Comparison of ENCODE assay signal across 23 mouse cellular contexts in the genomic region with DNA sequence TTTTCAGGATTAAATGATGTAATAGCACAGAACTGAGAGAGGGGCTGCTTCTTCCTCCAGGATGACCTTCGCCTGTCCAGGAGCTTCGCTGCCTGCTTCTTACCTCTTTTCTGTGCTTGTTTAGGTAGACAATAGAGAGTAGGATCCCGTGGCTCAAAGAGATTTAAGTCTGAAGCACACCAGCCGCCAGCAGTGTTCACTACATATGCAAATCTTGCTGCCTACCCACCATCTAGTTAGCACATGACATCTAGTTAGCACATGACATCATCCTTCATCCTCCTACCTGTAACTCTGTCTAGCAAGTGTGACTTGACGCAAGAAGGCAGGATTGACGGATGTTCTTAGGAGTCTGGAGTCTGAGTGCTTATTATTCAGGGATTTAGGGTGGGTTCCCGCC. TPM values are rescaled to one million over a fixed set of nuclear protein-coding genes. Genes with fewer than 3 reads are reported as not detected.
DNase-seq lines count a peak whose midpoint lies in the region; ATAC-seq and TF ChIP-seq lines count a peak whose summit lies in the region.
"Had no signal": no experiment of that assay in that cellular context is flagged by ENCODE, and none has a peak within 500 bp of the region (broad histone marks: within the 10 kb centered on the region; RNA-seq: fewer than 3 reads in every experiment).

No protein-coding gene starts in this region.

- TF ChIP-seq CTCF in CH12.LX (conservative IDR thresholded peaks at IDR 0.05 in 1 of 2, IDR thresholded peaks at IDR 0.05 in 1 of 2; ENCODE audit: low read depth in 2 of 2, low read length in 2 of 2): no peak

- in situ Hi-C loops in CH12.LX (cut with MboI; ENCODE audit: low pct_ligation_motif_present, low pct_unique_long_range_greater_than_20kb, low sequenced_read_pairs): no loop called here

- 0 out of 2 replicates have a peak, but pooled peaks have one; percentile 21 for TF ChIP-seq POLR2A in CH12.LX (IDR thresholded peaks at IDR 0.05; ENCODE audit: low read depth, low read length)

- peaks cover 5% of the 10 kb centered on the region for H3K79me2 ChIP-seq in CH12.LX (replicated peaks; ENCODE audit: control insufficient read depth, extremely low read depth, insufficient read depth, poor library complexity, severe bottlenecking)

- H3K36me3 ChIP-seq in CH12.LX (replicated peaks in 1 of 2; ENCODE audit: control insufficient read depth in 1 of 2, insufficient read depth in 1 of 2, low read length in 1 of 2): peaks cover 0 to 1% of the 10 kb centered on the region in 2 experiments
- H3K36me3 ChIP-seq: embryonic facial prominence, embryonic 10.5 days; embryonic facial prominence, embryonic 13.5 days; forebrain, embryonic 12.5 days; forebrain, embryonic 15.5 days; hindbrain, embryonic 12.5 days; hindbrain, embryonic 15.5 days had no signal

- peak overlapping the region in 1 of 3 experiments; percentile 17 for H3K4me3 ChIP-seq in CH12.LX (replicated peaks in 1 of 3; ENCODE audit: low read depth in 2 of 3, low read length in 2 of 3, poor library complexity in 1 of 3)
- H3K4me3 ChIP-seq: embryonic facial prominence, embryonic 10.5 days; embryonic facial prominence, embryonic 13.5 days; erythroblast, embryonic 14.5 days; forebrain, embryonic 12.5 days; forebrain, embryonic 15.5 days; hindbrain, embryonic 12.5 days; hindbrain, embryonic 15.5 days had no signal

- no peak for TF ChIP-seq RAD21 in CH12.LX (IDR thresholded peaks at IDR 0.05; ENCODE audit: low read depth, low read length)

- no peaks in the 10 kb centered on the region for H3K9me3 ChIP-seq in CH12.LX (replicated peaks; ENCODE audit: low read length)
- H3K9me3 ChIP-seq: embryonic facial prominence, embryonic 10.5 days; embryonic facial prominence, embryonic 13.5 days; forebrain, embryonic 12.5 days; forebrain, embryonic 15.5 days; hindbrain, embryonic 12.5 days; hindbrain, embryonic 15.5 days had no signal

- peak overlapping the region; percentile 68; the same call in 1 of the 2 replicates for H3K4me2 ChIP-seq in CH12.LX (ENCODE audit: insufficient read depth, low read depth, poor library complexity, severe bottlenecking)
- H3K4me2 ChIP-seq: embryonic facial prominence, embryonic 13.5 days; forebrain, embryonic 12.5 days; forebrain, embryonic 15.5 days; heart, embryonic 11.5 days; hindbrain, embryonic 12.5 days; hindbrain, embryonic 15.5 days had no signal

- H3K27ac ChIP-seq in CH12.LX (ENCODE audit: insufficient read depth, low read depth): no peak overlapping the region; the same call in 1 of the 2 replicates
- H3K27ac ChIP-seq: embryonic facial prominence, embryonic 10.5 days; embryonic facial prominence, embryonic 13.5 days; forebrain, embryonic 12.5 days; forebrain, embryonic 15.5 days; hindbrain, embryonic 12.5 days; hindbrain, embryonic 15.5 days had no signal

- ATAC-seq in frontal cortex, adult (ENCODE audit: low TSS enrichment): peak; percentile 66; the same call in 1 of the 2 replicates
- ATAC-seq: forebrain, embryonic 15.5 days; intestine, postnatal 0 days had no signal

- H3K9ac ChIP-seq in CH12.LX (ENCODE audit: insufficient read depth, low read depth): peak overlapping the region; percentile 43; the same call in 1 of the 2 replicates
- H3K9ac ChIP-seq: embryonic facial prominence, embryonic 13.5 days; forebrain, embryonic 12.5 days; forebrain, embryonic 15.5 days; hindbrain, embryonic 12.5 days; hindbrain, embryonic 15.5 days had no signal

- dilution Hi-C loops in CH12.LX (cut with MboI; ENCODE audit: extremely low pct_ligation_motif_present, extremely low pct_unique_long_range_greater_than_20kb, low sequenced_read_pairs): no loop called here

- DNase-seq in frontal cortex, postnatal 36 days (ENCODE audit: low spot score in 2 of 2): no peak
- DNase-seq in CH12.LX (ENCODE audit: extremely low read depth): peak; percentile 51
- peak; percentile 71 for DNase-seq in R1 (ENCODE audit: low read depth, low spot score)
- no peak for DNase-seq in kidney, postnatal 4 days
- DNase-seq in right cerebral cortex, adult 18-20 months: no peak
- DNase-seq: adrenal gland, adult 2 months; adrenal gland, postnatal 14 days; cerebellum, adult 11-12 months; cerebellum, adult 8-10 months; cerebellum, postnatal 10 days; cerebellum, postnatal 36 days; embryo, embryonic 11 days; gastrocnemius, postnatal 25 days had no signal

- TF ChIP-seq EP300 in CH12.LX (IDR thresholded peaks at IDR 0.05; ENCODE audit: low read length): peak; percentile 38; the same call in 1 of the 2 replicates

- peaks cover 26 to 45% of the 10 kb centered on the region in 2 experiments for H3K4me1 ChIP-seq in CH12.LX (ENCODE audit: control insufficient read depth in 1 of 2, insufficient read depth in 2 of 2)

- no peaks in the 10 kb centered on the region for H3K27me3 ChIP-seq in CH12.LX (replicated peaks)

TF ChIP-seq in CH12.LX, 34 proteins besides CTCF, POLR2A, EP300 and RAD21:
- no peak for TF ChIP-seq USF2 (conservative IDR thresholded peaks at IDR 0.05; ENCODE audit: low read depth, low read length)
- TF ChIP-seq TBP (conservative IDR thresholded peaks at IDR 0.05; ENCODE audit: low read depth, low read length): no peak
- no peak for TF ChIP-seq UBTF (IDR thresholded peaks at IDR 0.05; ENCODE audit: low read depth, low read length)
- TF ChIP-seq GABPA (IDR thresholded peaks at IDR 0.05; ENCODE audit: insufficient replicate concordance, low read depth, low read length): no peak
- TF ChIP-seq ZKSCAN1 (IDR thresholded peaks at IDR 0.05; ENCODE audit: borderline replicate concordance, low read depth, low read length): no peak
- TF ChIP-seq ZNF384 (IDR thresholded peaks at IDR 0.05; ENCODE audit: low read depth, low read length): no peak
- no peak for TF ChIP-seq ZMIZ1 (IDR thresholded peaks at IDR 0.05; ENCODE audit: low read depth, low read length)
- TF ChIP-seq MYC (IDR thresholded peaks at IDR 0.05; ENCODE audit: low read depth, low read length): peak; percentile 68; the same call in 1 of the 2 replicates
- no peak for TF ChIP-seq PAX5 (IDR thresholded peaks at IDR 0.05; ENCODE audit: low read length)
- peak; percentile 78 for TF ChIP-seq JUN (IDR thresholded peaks at IDR 0.05; ENCODE audit: insufficient read depth, low read depth, low read length)
- no peak for TF ChIP-seq KAT2A (IDR thresholded peaks at IDR 0.05; ENCODE audit: insufficient replicate concordance, low read length)
- no peak for TF ChIP-seq E2F4 (IDR thresholded peaks at IDR 0.05; ENCODE audit: insufficient replicate concordance, low read depth, low read length)
- no peak for TF ChIP-seq SMC3 (IDR thresholded peaks at IDR 0.05; ENCODE audit: low read depth, low read length)
- peak; percentile 92 for TF ChIP-seq BHLHE40 (IDR thresholded peaks at IDR 0.05; ENCODE audit: low read depth, low read length)
- TF ChIP-seq RCOR1 (conservative IDR thresholded peaks at IDR 0.05; ENCODE audit: low read depth, low read length): no peak
- TF ChIP-seq MAZ (IDR thresholded peaks at IDR 0.05; ENCODE audit: low read depth, low read length): no peak
- no peak for TF ChIP-seq IRF4 (IDR thresholded peaks at IDR 0.05; ENCODE audit: low read depth, low read length)
- no peak for TF ChIP-seq NELFE (IDR thresholded peaks at IDR 0.05; ENCODE audit: low read depth, low read length)
- peak; percentile 76 for TF ChIP-seq JUND (conservative IDR thresholded peaks at IDR 0.05; ENCODE audit: low read depth, low read length)
- TF ChIP-seq TCF12 (IDR thresholded peaks at IDR 0.05; ENCODE audit: low read depth, low read length): peak; percentile 44; the same call in 1 of the 2 replicates
- no peak for TF ChIP-seq SIN3A (IDR thresholded peaks at IDR 0.05; ENCODE audit: low read length)
- no peak for TF ChIP-seq NRF1 (IDR thresholded peaks at IDR 0.05; ENCODE audit: low read depth, low read length)
- TF ChIP-seq POLR2AphosphoS2 (IDR thresholded peaks at IDR 0.05; ENCODE audit: low read depth, low read length): no peak
- TF ChIP-seq ETS1 (conservative IDR thresholded peaks at IDR 0.05; ENCODE audit: low read depth, low read length): peak; percentile 62
- TF ChIP-seq MAX (IDR thresholded peaks at IDR 0.05; ENCODE audit: low read length): peak; percentile 77
- no peak for TF ChIP-seq CHD1 (IDR thresholded peaks at IDR 0.05; ENCODE audit: low read depth, low read length)
- 0 out of 2 replicates have a peak, but pooled peaks have one; percentile 36 for TF ChIP-seq MEF2A (IDR thresholded peaks at IDR 0.05; ENCODE audit: borderline replicate concordance, low read depth, low read length)

RNA-seq across cellular contexts. Expression of gene Elovl7, which starts 5.6 kb away (rescaled TPM):
- 4.4 and 5.3 TPM in 2 replicates for total RNA-seq in CH12.LX (2012; rRNA removed)
- total RNA-seq in CH12.LX (2014; rRNA removed): 8.3 and 8.6 TPM in 2 replicates
- 11.6 and 11.9 TPM in 2 replicates for polyA plus RNA-seq in CH12.LX (2012; ENCODE audit: insufficient read length, low read depth)
- polyA plus RNA-seq: erythroblast, embryonic 14.5 days had no signal

Comparison
In these comparisons a context has a peak if more than half of its experiments do, and no peak if none do; other contexts are left out.
1. DNase-seq: peak in CH12.LX (single experiment) and R1 (single experiment); none in frontal cortex, postnatal 36 days (0 of 2), kidney, postnatal 4 days (0 of 2) and right cerebral cortex, adult 18-20 months (single experiment).